Mouse (Mus musculus) midbrain, embryonic 12.5 days (tissue): Measurements from ENCODE around the gene Arhgap17. TPM values are rescaled to one million over a fixed set of nuclear protein-coding genes. Genes with fewer than 3 reads are reported as not detected.

Experiments used
- ATAC-seq: fragments of 200-750 bp; cut with Nextera tagmentation; 2 replicates; pipeline ENCODE4 v1.8.0; 2017; ENCODE audit warnings: low read depth, moderate TSS enrichment, moderate library complexity; ENCODE audit not compliant: low FRiP score
- H3K27ac ChIP-seq: fragments of 300-500 bp; sonication (generic); replicated peaks from 2 replicates; pipeline ENCODE4 v1.5.1; 2016; ENCODE audit warnings: mild to moderate bottlenecking
- H3K27me3 ChIP-seq: fragments of 300-500 bp; sonication (generic); 2 replicates; pipeline ENCODE4 v1.6.1; 2016; ENCODE audit warnings: mild to moderate bottlenecking
- H3K36me3 ChIP-seq: fragments of 300-500 bp; sonication (generic); 2 replicates; pipeline ENCODE4 v1.6.1; 2016
- H3K4me1 ChIP-seq: fragments of 300-500 bp; sonication (generic); 2 replicates; pipeline ENCODE4 v1.6.1; 2016
- H3K4me2 ChIP-seq: fragments of 300-500 bp; sonication (generic); replicated peaks from 2 replicates; pipeline ENCODE4 v1.6.1; 2016; ENCODE audit warnings: mild to moderate bottlenecking, moderate library complexity
- H3K4me3 ChIP-seq: fragments of 300-500 bp; sonication (generic); 2 replicates; pipeline ENCODE4 v1.5.1; 2016; ENCODE audit warnings: mild to moderate bottlenecking
- H3K9ac ChIP-seq: fragments of 300-500 bp; sonication (generic); replicated peaks from 2 replicates; pipeline ENCODE4 v1.6.1; 2016; ENCODE audit warnings: mild to moderate bottlenecking, moderate library complexity
- H3K9me3 ChIP-seq: fragments of 300-500 bp; sonication (generic); 2 replicates; pipeline ENCODE4 v1.6.1; 2016; ENCODE audit warnings: mild to moderate bottlenecking
- WGBS: fragments of 180-500 bp; shearing (Covaris S2); methylation state at CpG from one replicate; pipeline ENCODE4 v1.1.7; 2016; 5-methylcytosine and 5-hydroxymethylcytosine counted together
- polyA plus RNA-seq: library from polyadenylated mRNA; unstranded; fragments of >200 nt; fragmentation: Nextera tagmentation; extraction: Ambion mirVana; gene quantifications from 2 replicates; pipeline ENCODE4 v1.2.1, GENCODE M21; 2016

The Arhgap17 gene
- polyA plus RNA-seq, 1 experiment from 2014 or later = 25.7 TPM

- Histone ChIP-seq H3K27me3 (no peaks in the 10 kb centered on the region), H3K9me3 (no peaks in the 10 kb centered on the region), H3K4me2 (no peak overlapping the region), H3K36me3 (peaks cover 28% of the 10 kb centered on the region), H3K4me3 (no peak overlapping the region), H3K27ac (no peak overlapping the region), H3K9ac (no peak overlapping the region), H3K4me1 (no peaks in the 10 kb centered on the region)
- ATAC-seq = no peak
- WGBS = 85% methylated on average over 8 of the region's 8 CpGs
Observed at GRCm38 (mm10) chr7:123397369-123397768, 27.7 kb upstream of the Arhgap17 start.

GRCm38 (mm10) chr7:123396900-123397299, 27.2 kb upstream of the Arhgap17 start:
- no peak for ATAC-seq
- no peak overlapping the region for H3K4me2 ChIP-seq
- H3K9ac ChIP-seq = no peak overlapping the region
- no peaks in the 10 kb centered on the region for H3K4me1 ChIP-seq
- no peaks in the 10 kb centered on the region for H3K27me3 ChIP-seq
- no peaks in the 10 kb centered on the region for H3K9me3 ChIP-seq
- H3K4me3 ChIP-seq = no peak overlapping the region
- WGBS = 90% methylated on average over 5 of the region's 5 CpGs
- H3K27ac ChIP-seq = no peak overlapping the region
- peaks cover 27% of the 10 kb centered on the region; the same call in 1 of the 2 replicates for H3K36me3 ChIP-seq

- H3K9me3 ChIP-seq = no peaks in the 10 kb centered on the region
- no peak for ATAC-seq
- H3K9ac ChIP-seq = no peak overlapping the region
- 95% methylated on average over 6 of the region's 6 CpGs for WGBS
- no peak overlapping the region for H3K4me3 ChIP-seq
- H3K36me3 ChIP-seq = 0 out of 2 replicates have a peak, but pooled peaks cover 28% of the 10 kb centered on the region
- no peaks in the 10 kb centered on the region for H3K27me3 ChIP-seq
- H3K27ac ChIP-seq = no peak overlapping the region
- H3K4me1 ChIP-seq = no peaks in the 10 kb centered on the region
- no peak overlapping the region for H3K4me2 ChIP-seq
Observed at GRCm38 (mm10) chr7:123394271-123394670, 24.6 kb upstream of the Arhgap17 start.

- Histone ChIP-seq H3K9me3 (no peaks in the 10 kb centered on the region), H3K27me3 (no peaks in the 10 kb centered on the region), H3K4me2 (no peak overlapping the region), H3K36me3 (peaks cover 50% of the 10 kb centered on the region), H3K27ac (no peak overlapping the region), H3K9ac (no peak overlapping the region), H3K4me3 (no peak overlapping the region), H3K4me1 (no peaks in the 10 kb centered on the region)
- 87% methylated on average over 6 of the region's 6 CpGs for WGBS
- no peak for ATAC-seq
Observed at GRCm38 (mm10) chr7:123389686-123390280, 20.1 kb upstream of the Arhgap17 start.

GRCm38 (mm10) chr7:123385693-123386407, 16.1 kb upstream of the Arhgap17 start:
- no peak overlapping the region for H3K27ac ChIP-seq
- no peaks in the 10 kb centered on the region for H3K4me1 ChIP-seq
- 85% methylated on average over 11 of the region's 11 CpGs for WGBS
- H3K27me3 ChIP-seq = no peaks in the 10 kb centered on the region
- H3K4me3 ChIP-seq = no peak overlapping the region
- H3K9ac ChIP-seq = no peak overlapping the region
- no peak for ATAC-seq
- no peak overlapping the region for H3K4me2 ChIP-seq
- peaks cover 34% of the 10 kb centered on the region for H3K36me3 ChIP-seq
- H3K9me3 ChIP-seq = no peaks in the 10 kb centered on the region

GRCm38 (mm10) chr7:123377443-123378400, 8.0 kb upstream of the Arhgap17 start:
- H3K4me2 ChIP-seq = peak overlapping the region; percentile 90
- 4% methylated on average over 41 of the region's 41 CpGs for WGBS
- peak overlapping the region; percentile 79 for H3K9ac ChIP-seq
- peaks cover 14% of the 10 kb centered on the region for H3K4me1 ChIP-seq
- peak; percentile 100 for ATAC-seq
- H3K9me3 ChIP-seq = no peaks in the 10 kb centered on the region
- H3K4me3 ChIP-seq = peak overlapping the region; percentile 78
- peak overlapping the region; percentile 52 for H3K27ac ChIP-seq
- no peaks in the 10 kb centered on the region for H3K36me3 ChIP-seq
- H3K27me3 ChIP-seq = no peaks in the 10 kb centered on the region

- Histone ChIP-seq H3K9ac (no peak overlapping the region), H3K36me3 (no peaks in the 10 kb centered on the region), H3K27ac (no peak overlapping the region), H3K4me2 (no peak overlapping the region), H3K27me3 (no peaks in the 10 kb centered on the region; the same call in 1 of the 2 replicates), H3K4me3 (no peak overlapping the region), H3K9me3 (no peaks in the 10 kb centered on the region), H3K4me1 (peaks cover 30% of the 10 kb centered on the region)
- WGBS = 74% methylated on average over 3 of the region's 3 CpGs
- ATAC-seq = no peak
Observed at GRCm38 (mm10) chr7:123371501-123371900, 1.8 kb upstream of the Arhgap17 start.

GRCm38 (mm10) chr7:123370700-123371099, 985 bp upstream of the Arhgap17 start:
- no peak for ATAC-seq

GRCm38 (mm10) chr7:123368778-123369746, 653 bp downstream of the Arhgap17 start:
- peak overlapping the region; percentile 87 for H3K9ac ChIP-seq
- whole genome bisulfite sequencing = 4% methylated on average over 43 of the region's 51 CpGs
- H3K27ac ChIP-seq = peak overlapping the region; percentile 89
- H3K9me3 ChIP-seq = no peaks in the 10 kb centered on the region
- no peaks in the 10 kb centered on the region for H3K36me3 ChIP-seq
- ATAC-seq = peak; percentile 81
- H3K4me2 ChIP-seq = peak overlapping the region; percentile 81
- H3K4me1 ChIP-seq = peaks cover 33% of the 10 kb centered on the region
- H3K4me3 ChIP-seq = peak overlapping the region; percentile 83
- H3K27me3 ChIP-seq = no peaks in the 10 kb centered on the region; the same call in 1 of the 2 replicates

More at GRCm38 (mm10) chr7:123370700-123371099, 985 bp upstream of the Arhgap17 start:
- Histone ChIP-seq H3K27ac (peak overlapping the region; percentile 89; the same call in 1 of the 2 replicates), H3K4me1 (peaks cover 33% of the 10 kb centered on the region), H3K36me3 (no peaks in the 10 kb centered on the region), H3K9me3 (no peaks in the 10 kb centered on the region), H3K27me3 (no peaks in the 10 kb centered on the region; the same call in 1 of the 2 replicates), H3K4me2 (peak overlapping the region; percentile 81), H3K4me3 (peak overlapping the region; percentile 83), H3K9ac (0 out of 2 replicates have a peak overlapping the region, but pooled peaks have one; percentile 87)
- 53% methylated on average over 9 of the region's 9 CpGs for WGBS

- Histone ChIP-seq H3K4me3 (peak overlapping the region; percentile 83), H3K27me3 (no peaks in the 10 kb centered on the region; the same call in 1 of the 2 replicates), H3K9me3 (no peaks in the 10 kb centered on the region), H3K36me3 (no peaks in the 10 kb centered on the region), H3K4me2 (peak overlapping the region; percentile 81), H3K4me1 (peaks cover 33% of the 10 kb centered on the region), H3K9ac (peak overlapping the region; percentile 87; the same call in 1 of the 2 replicates), H3K27ac (no peak overlapping the region)
- WGBS = 82% methylated on average over 2 of the region's 2 CpGs
- no peak for ATAC-seq
Observed at GRCm38 (mm10) chr7:123368187-123368586, 1.5 kb downstream of the Arhgap17 start.
